Mouse (Mus musculus): ENCODE measurements at regions not wholly inside any gene's neighbourhood (a gene's known extent, or its start where the extent isn't known, plus 50 kb on each side); places are given as distances from the start of the nearest gene placed in this dataset.
A peak's percentile ranks its signal among the peaks of the same experiment; 100 is the strongest.

GRCm38 (mm10) chr14:68973636-68974101 lies 320.4 kb downstream of the Synb start:
- Histone ChIP-seq H3K27ac (replicated peaks in 1 of 2; ENCODE audit: control insufficient read depth in 1 of 2, insufficient read depth in 1 of 2, low read depth in 2 of 2, low read length in 2 of 2) (peak overlapping the region; percentile 29 to 39; a peak in 1 of 4 replicates), H3K27me3 (ENCODE audit: control insufficient read depth, insufficient read depth, low read length) (no peaks in the 10 kb centered on the region), H3K36me3 (ENCODE audit: control insufficient read depth, insufficient read depth, low read length) (no peaks in the 10 kb centered on the region), H3K9me3 (ENCODE audit: control insufficient read depth, low read length) (no peaks in the 10 kb centered on the region), H3K4me1 (ENCODE audit: control insufficient read depth in 2 of 2, insufficient read depth in 2 of 2, low read length in 2 of 2) (peaks cover 6 to 7% of the 10 kb centered on the region in 2 experiments), H3K9ac (ENCODE audit: low read length) (no peak overlapping the region), H3K4me3 (ENCODE audit: control insufficient read depth in 1 of 2, insufficient read depth in 1 of 2, low read depth in 1 of 2, low read length in 2 of 2) (no peak overlapping the region), H3K4me2 (ENCODE audit: low read length) (peak overlapping the region; percentile 21; the same call in 1 of the 2 replicates)
- 53% methylated on average over 8 of the region's 8 CpGs for WGBS
- no peak for ATAC-seq (ENCODE audit: insufficient number of reproducible peaks, insufficient read depth, low FRiP score, low read depth)

GRCm38 (mm10) chr14:68966758-68967157 lies 327.3 kb downstream of the Synb start:
- Histone ChIP-seq H3K4me3 (ENCODE audit: control insufficient read depth in 1 of 2, insufficient read depth in 1 of 2, low read depth in 1 of 2, low read length in 2 of 2) (no peak overlapping the region), H3K9ac (ENCODE audit: low read length) (no peak overlapping the region), H3K36me3 (ENCODE audit: control insufficient read depth, insufficient read depth, low read length) (no peaks in the 10 kb centered on the region), H3K4me2 (ENCODE audit: low read length) (no peak overlapping the region), H3K9me3 (ENCODE audit: control insufficient read depth, low read length) (no peaks in the 10 kb centered on the region), H3K4me1 (ENCODE audit: control insufficient read depth in 2 of 2, insufficient read depth in 2 of 2, low read length in 2 of 2) (no peaks in the 10 kb centered on the region), H3K27ac (replicated peaks in 1 of 2; ENCODE audit: control insufficient read depth in 1 of 2, insufficient read depth in 1 of 2, low read depth in 2 of 2, low read length in 2 of 2) (no peak overlapping the region), H3K27me3 (ENCODE audit: control insufficient read depth, insufficient read depth, low read length) (no peaks in the 10 kb centered on the region)
- 2% methylated on average over 1 of the region's 1 CpGs for WGBS
- ATAC-seq (ENCODE audit: insufficient number of reproducible peaks, insufficient read depth, low FRiP score, low read depth), result no peak

GRCm38 (mm10) chr14:68954577-68955460 lies 339.3 kb downstream of the Synb start:
- H3K4me3 ChIP-seq (ENCODE audit: control insufficient read depth in 1 of 2, insufficient read depth in 1 of 2, low read depth in 1 of 2, low read length in 2 of 2), result no peak overlapping the region
- 74% methylated on average over 9 of the region's 9 CpGs for WGBS
- H3K4me1 ChIP-seq (ENCODE audit: control insufficient read depth in 2 of 2, insufficient read depth in 2 of 2, low read length in 2 of 2), result no peaks in the 10 kb centered on the region
- no peak overlapping the region for H3K4me2 ChIP-seq (ENCODE audit: low read length)
- no peaks in the 10 kb centered on the region for H3K9me3 ChIP-seq (ENCODE audit: control insufficient read depth, low read length)
- H3K27ac ChIP-seq (replicated peaks in 1 of 2; ENCODE audit: control insufficient read depth in 1 of 2, insufficient read depth in 1 of 2, low read depth in 2 of 2, low read length in 2 of 2), result no peak overlapping the region
- H3K36me3 ChIP-seq (ENCODE audit: control insufficient read depth, insufficient read depth, low read length), result no peaks in the 10 kb centered on the region
- no peak overlapping the region for H3K9ac ChIP-seq (ENCODE audit: low read length)
- no peaks in the 10 kb centered on the region for H3K27me3 ChIP-seq (ENCODE audit: control insufficient read depth, insufficient read depth, low read length)
- no peak for ATAC-seq (ENCODE audit: insufficient number of reproducible peaks, insufficient read depth, low FRiP score, low read depth)

DNA sequence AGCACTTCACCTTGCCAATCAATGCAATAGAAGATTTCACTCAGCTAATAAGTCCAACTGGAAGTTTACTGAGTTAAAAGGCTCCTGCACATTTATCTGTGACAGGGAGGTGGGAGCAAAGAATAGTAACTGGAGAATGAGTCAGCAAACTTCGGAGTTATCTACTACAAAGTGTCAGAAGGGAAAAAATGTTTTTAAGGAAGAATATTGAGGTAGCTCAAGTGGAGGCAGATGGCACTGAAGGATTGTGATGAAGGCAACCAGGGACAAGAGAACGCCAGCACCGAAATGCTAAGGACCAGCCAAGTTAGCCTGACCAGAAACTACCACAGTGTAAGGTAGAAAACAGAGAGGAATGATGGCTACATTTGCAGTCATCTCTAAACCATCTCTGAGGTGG lies 348.2 kb downstream of the Synb start:
- Histone ChIP-seq H3K36me3 (ENCODE audit: control insufficient read depth, insufficient read depth, low read length) (no peaks in the 10 kb centered on the region), H3K9me3 (ENCODE audit: control insufficient read depth, low read length) (no peaks in the 10 kb centered on the region), H3K9ac (ENCODE audit: low read length) (no peak overlapping the region), H3K4me3 (ENCODE audit: control insufficient read depth in 1 of 2, insufficient read depth in 1 of 2, low read depth in 1 of 2, low read length in 2 of 2) (no peak overlapping the region), H3K27ac (replicated peaks in 1 of 2; ENCODE audit: control insufficient read depth in 1 of 2, insufficient read depth in 1 of 2, low read depth in 2 of 2, low read length in 2 of 2) (no peak overlapping the region), H3K4me1 (ENCODE audit: control insufficient read depth in 2 of 2, insufficient read depth in 2 of 2, low read length in 2 of 2) (peaks cover 3 to 16% of the 10 kb centered on the region in 2 experiments; a peak in 2 of 4 replicates), H3K4me2 (ENCODE audit: low read length) (no peak overlapping the region), H3K27me3 (ENCODE audit: control insufficient read depth, insufficient read depth, low read length) (no peaks in the 10 kb centered on the region)
- WGBS, result 49% methylated on average over 3 of the region's 3 CpGs
- no peak for ATAC-seq (ENCODE audit: insufficient number of reproducible peaks, insufficient read depth, low FRiP score, low read depth)

DNA sequence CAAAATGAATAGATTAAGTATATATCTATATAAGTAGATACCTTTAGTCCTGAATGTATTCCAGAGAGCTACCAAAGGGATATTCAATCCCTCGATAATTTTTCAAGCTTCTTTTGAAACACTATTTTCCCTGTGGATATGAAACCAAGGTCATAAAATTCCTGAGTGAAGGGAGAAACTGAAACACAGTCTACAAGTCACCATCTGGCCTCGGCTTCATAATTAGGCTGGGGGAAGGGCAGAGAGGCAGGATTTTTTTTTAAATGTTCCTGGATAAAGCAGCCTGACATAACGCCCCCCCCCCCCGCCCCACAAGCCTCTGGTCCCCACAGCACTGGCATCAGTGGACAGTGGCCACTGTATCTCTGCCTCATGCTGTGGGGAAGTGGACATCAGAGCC lies 348.7 kb downstream of the Synb start:
- no peaks in the 10 kb centered on the region for H3K9me3 ChIP-seq (ENCODE audit: control insufficient read depth, low read length)
- ATAC-seq (ENCODE audit: insufficient number of reproducible peaks, insufficient read depth, low FRiP score, low read depth), result no peak
- H3K4me2 ChIP-seq (ENCODE audit: low read length), result no peak overlapping the region
- H3K27me3 ChIP-seq (ENCODE audit: control insufficient read depth, insufficient read depth, low read length), result no peaks in the 10 kb centered on the region
- WGBS, result 52% methylated on average over 4 of the region's 4 CpGs
- H3K36me3 ChIP-seq (ENCODE audit: control insufficient read depth, insufficient read depth, low read length), result no peaks in the 10 kb centered on the region
- H3K27ac ChIP-seq (replicated peaks in 1 of 2; ENCODE audit: control insufficient read depth in 1 of 2, insufficient read depth in 1 of 2, low read depth in 2 of 2, low read length in 2 of 2), result no peak overlapping the region
- H3K9ac ChIP-seq (ENCODE audit: low read length), result no peak overlapping the region
- peaks cover 3 to 16% of the 10 kb centered on the region in 2 experiments; a peak in 2 of 4 replicates for H3K4me1 ChIP-seq (ENCODE audit: control insufficient read depth in 2 of 2, insufficient read depth in 2 of 2, low read length in 2 of 2)
- no peak overlapping the region for H3K4me3 ChIP-seq (ENCODE audit: control insufficient read depth in 1 of 2, insufficient read depth in 1 of 2, low read depth in 1 of 2, low read length in 2 of 2)

DNA sequence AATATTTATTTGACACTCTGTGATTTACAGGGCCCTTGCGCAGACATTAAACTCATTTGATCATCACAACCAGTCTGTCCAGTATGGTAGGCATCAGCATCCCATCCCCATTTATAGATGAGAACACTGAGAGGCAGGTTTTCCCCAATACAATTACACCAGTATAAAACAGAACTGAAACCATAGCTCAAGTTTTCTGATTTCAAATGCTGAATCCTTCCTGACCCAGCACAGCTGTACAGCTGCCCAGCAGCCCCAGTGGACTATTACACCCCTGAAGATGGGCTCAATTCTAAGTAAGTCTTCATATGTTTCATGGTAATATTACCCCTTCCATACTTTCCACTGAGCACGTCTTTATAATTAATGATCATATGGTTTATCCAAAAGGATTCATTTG lies 352.3 kb downstream of the Synb start:
- Histone ChIP-seq H3K9ac (ENCODE audit: low read length) (no peak overlapping the region), H3K4me1 (ENCODE audit: control insufficient read depth in 2 of 2, insufficient read depth in 2 of 2, low read length in 2 of 2) (peaks cover 6 to 9% of the 10 kb centered on the region in 2 experiments; a peak in 2 of 4 replicates), H3K4me3 (ENCODE audit: control insufficient read depth in 1 of 2, insufficient read depth in 1 of 2, low read depth in 1 of 2, low read length in 2 of 2) (no peak overlapping the region), H3K9me3 (ENCODE audit: control insufficient read depth, low read length) (no peaks in the 10 kb centered on the region), H3K27me3 (ENCODE audit: control insufficient read depth, insufficient read depth, low read length) (no peaks in the 10 kb centered on the region), H3K4me2 (ENCODE audit: low read length) (no peak overlapping the region), H3K36me3 (ENCODE audit: control insufficient read depth, insufficient read depth, low read length) (no peaks in the 10 kb centered on the region), H3K27ac (replicated peaks in 1 of 2; ENCODE audit: control insufficient read depth in 1 of 2, insufficient read depth in 1 of 2, low read depth in 2 of 2, low read length in 2 of 2) (no peak overlapping the region)
- no peak for ATAC-seq (ENCODE audit: insufficient number of reproducible peaks, insufficient read depth, low FRiP score, low read depth)
- WGBS, result 89% methylated on average over 2 of the region's 2 CpGs

DNA sequence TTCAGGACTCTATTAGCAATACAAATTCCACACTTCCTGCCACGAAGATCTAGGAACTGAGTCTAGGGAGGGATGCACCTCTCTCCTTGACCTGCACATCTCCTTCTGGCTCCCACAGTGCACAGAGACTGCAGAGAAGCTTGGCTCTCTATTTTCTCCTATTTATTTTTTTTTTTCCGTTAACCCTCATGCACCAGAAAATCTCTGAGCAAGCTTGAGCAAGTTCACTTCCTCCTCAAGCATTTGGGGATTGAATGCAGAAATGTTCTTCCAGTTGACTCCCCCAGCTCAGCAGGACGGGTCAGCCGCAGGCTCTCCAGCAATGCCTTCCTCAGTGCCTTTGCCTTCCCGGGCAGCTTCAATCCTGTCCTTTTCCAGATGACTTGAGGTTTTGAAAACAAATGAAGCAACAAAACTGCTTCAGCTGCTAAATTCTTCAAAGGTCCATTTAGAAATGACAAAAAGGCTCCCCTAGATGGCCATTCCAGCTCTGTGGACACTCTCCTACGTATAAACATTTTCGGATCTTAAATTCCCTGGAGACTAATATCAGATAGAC lies 352.9 kb downstream of the Synb start:
- Histone ChIP-seq H3K4me3 (ENCODE audit: control insufficient read depth in 1 of 2, insufficient read depth in 1 of 2, low read depth in 1 of 2, low read length in 2 of 2) (no peak overlapping the region), H3K4me1 (ENCODE audit: control insufficient read depth in 2 of 2, insufficient read depth in 2 of 2, low read length in 2 of 2) (peaks cover 6 to 8% of the 10 kb centered on the region in 2 experiments; a peak in 2 of 4 replicates), H3K4me2 (ENCODE audit: low read length) (no peak overlapping the region), H3K27ac (replicated peaks in 1 of 2; ENCODE audit: control insufficient read depth in 1 of 2, insufficient read depth in 1 of 2, low read depth in 2 of 2, low read length in 2 of 2) (no peak overlapping the region), H3K36me3 (ENCODE audit: control insufficient read depth, insufficient read depth, low read length) (no peaks in the 10 kb centered on the region), H3K9ac (ENCODE audit: low read length) (no peak overlapping the region), H3K27me3 (ENCODE audit: control insufficient read depth, insufficient read depth, low read length) (no peaks in the 10 kb centered on the region), H3K9me3 (ENCODE audit: control insufficient read depth, low read length) (no peaks in the 10 kb centered on the region)
- no peak for ATAC-seq (ENCODE audit: insufficient number of reproducible peaks, insufficient read depth, low FRiP score, low read depth)
- 57% methylated on average over 7 of the region's 7 CpGs for WGBS
